Mouse (Mus musculus) layer of hippocampus, postnatal 36 days (tissue): ENCODE measurements at regions not wholly inside any gene's neighbourhood (a gene's known extent, or its start where the extent isn't known, plus 50 kb on each side); places are given as distances from the start of the nearest gene placed in this dataset.
"Not testable (repeated sequence)": the region's sequence is repeated elsewhere in the genome, so short reads cannot be mapped to it uniquely, and the experiment has no call there.

ENCODE experiments used
- DNase-seq, 2 experiments: peaks; one replicate each; pipeline ENCODE4 v3.0.0; 2022

GRCm38 (mm10) chr4:45647514-45647913, 115.2 kb upstream of the Shb start:
- no peak for DNase-seq

GRCm38 (mm10) chr4:45642604-45643003, 110.3 kb upstream of the Shb start:
- no peak for DNase-seq

- no peak for DNase-seq
Measured at GRCm38 (mm10) chr4:45641272-45641671, 109.0 kb upstream of the Shb start.

- DNase-seq, result no peak
Measured at GRCm38 (mm10) chr4:45640713-45641112, 108.4 kb upstream of the Shb start.

GRCm38 (mm10) chr4:45639397-45640034, 107.2 kb upstream of the Shb start:
- peak in 1 of 2 experiments; percentile 14 for DNase-seq

GRCm38 (mm10) chr4:45638411-45638810, 106.1 kb upstream of the Shb start:
- DNase-seq, result no peak

GRCm38 (mm10) chr4:45631276-45632045, 99.2 kb upstream of the Shb start:
- DNase-seq, result no peak

GRCm38 (mm10) chr4:45625633-45626032, 93.4 kb upstream of the Shb start:
- DNase-seq, result no peak

- DNase-seq, result no peak
Measured at GRCm38 (mm10) chr4:45622017-45622416, 89.7 kb upstream of the Shb start.

GRCm38 (mm10) chr4:45617126-45617525, 84.9 kb upstream of the Shb start:
- no peak for DNase-seq

GRCm38 (mm10) chr4:45613498-45613897, 81.2 kb upstream of the Shb start:
- DNase-seq, result not testable (repeated sequence)

- DNase-seq, result no peak
Measured at GRCm38 (mm10) chr4:45612132-45612531, 79.9 kb upstream of the Shb start.

- DNase-seq, result no peak
Measured at GRCm38 (mm10) chr4:45610937-45611336, 78.7 kb upstream of the Shb start.

GRCm38 (mm10) chr4:45606578-45606977, 74.3 kb upstream of the Shb start:
- DNase-seq, result no peak

- DNase-seq, result no peak
Measured at GRCm38 (mm10) chr4:45605681-45606080, 73.4 kb upstream of the Shb start.

GRCm38 (mm10) chr4:45604271-45604800, 72.1 kb upstream of the Shb start:
- DNase-seq, result no peak

GRCm38 (mm10) chr4:45600520-45600919, 68.2 kb upstream of the Shb start:
- DNase-seq, result no peak

- DNase-seq, result no peak
Measured at GRCm38 (mm10) chr4:45593435-45593991, 61.2 kb upstream of the Shb start.

GRCm38 (mm10) chr4:45592766-45593165, 60.5 kb upstream of the Shb start:
- DNase-seq, result no peak

- DNase-seq, result no peak
Measured at GRCm38 (mm10) chr4:45591405-45592315, 59.4 kb upstream of the Shb start.

- no peak for DNase-seq
Measured at GRCm38 (mm10) chr4:45590836-45591235, 58.6 kb upstream of the Shb start.

- no peak for DNase-seq
Measured at GRCm38 (mm10) chr4:45588322-45588721, 56.1 kb upstream of the Shb start.

GRCm38 (mm10) chr4:45587202-45587601, 54.9 kb upstream of the Shb start:
- DNase-seq, result no peak
